Mouse (Mus musculus) testis, adult 2 months (tissue): ENCODE measurements around the gene Arhgef11.

Source experiments
- CTCF ChIP-seq: fragments of 200-500 bp; IDR thresholded peaks from 2 replicates; pipeline ENCODE4 v1.5.1; 2012; ENCODE audit warnings: low read depth, mild to moderate bottlenecking, inconsistent platforms, low read length, moderate library complexity; ENCODE audit not compliant: control insufficient read depth, insufficient read depth, insufficient replicate concordance
- POLR2A ChIP-seq: fragments of 200-500 bp; IDR thresholded peaks from 2 replicates; pipeline ENCODE4 v1.6.1; 2012; ENCODE audit warnings: low read depth, mild to moderate bottlenecking, inconsistent platforms, low read length, moderate library complexity; ENCODE audit not compliant: control insufficient read depth

- TF ChIP-seq POLR2A (no peak), CTCF (no peak)
Observed at GRCm38 (mm10) chr3:87624899-87625298, 7.5 kb downstream of the Arhgef11 start.
